Mouse (Mus musculus): ENCODE results near the gene Prpf18. TPM values are rescaled to one million over a fixed set of nuclear protein-coding genes. Genes with fewer than 3 reads are reported as not detected.

Gene Prpf18
- polyA plus RNA-seq (2014; fragmentation: Nextera tagmentation; extraction: Ambion mirVana): 29.6 and 34.4 TPM in 2 replicates

DNA sequence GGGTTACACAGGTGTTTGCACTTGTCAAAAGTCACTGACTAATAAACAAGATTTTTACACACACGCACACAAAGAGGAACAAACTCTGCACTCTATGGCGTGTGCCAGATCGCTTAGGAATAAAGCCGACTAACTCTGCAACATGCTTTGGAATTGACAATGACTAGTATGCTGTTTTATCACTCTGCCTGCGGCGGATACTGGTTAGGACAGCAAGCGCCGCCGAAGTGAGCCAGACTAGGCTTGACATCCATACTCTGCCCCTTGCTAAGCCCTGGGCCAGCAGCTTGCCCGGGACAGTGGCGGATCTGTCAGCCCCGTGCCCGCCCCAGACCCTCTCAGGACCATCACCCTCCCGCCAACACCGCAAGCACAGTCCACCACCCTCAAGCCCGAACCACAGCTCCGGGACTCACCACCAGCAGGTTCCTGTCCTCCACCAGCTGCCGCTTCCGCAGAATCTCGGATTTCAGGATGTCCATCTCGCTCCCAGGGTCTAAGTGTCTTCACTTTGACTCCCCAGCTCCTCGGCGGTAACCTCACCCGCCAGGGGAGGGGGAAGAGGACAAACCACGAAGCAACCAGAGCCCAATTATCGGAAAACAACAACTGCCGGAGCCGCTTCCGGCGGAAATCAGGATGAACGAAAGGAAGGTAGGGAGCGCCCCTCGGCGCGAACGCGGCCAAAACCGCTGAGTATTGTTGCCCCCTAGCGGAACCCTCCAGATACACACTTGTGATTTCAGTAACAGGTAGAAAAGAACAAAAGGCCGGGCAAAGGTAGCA lies at the start of gene Prpf18:
Gene Prpf18, minus strand, starts transcription at position 614 of the 786 bp plus-strand sequence.
- ATAC-seq (replicated peaks; ENCODE audit: insufficient number of reproducible peaks, low FRiP score, low TSS enrichment): peak; percentile 71
- Histone ChIP-seq H3K9ac (ENCODE audit: low read depth, low read length) (peak within 1 kb of the TSS; percentile 90), H3K4me2 (peak within 1 kb of the TSS; percentile 87), H3K27ac (ENCODE audit: low read depth, low read length) (peak within 1 kb of the TSS; percentile 42), H3K4me3 (ENCODE audit: low read depth, low read length) (peak within 1 kb of the TSS; percentile 94), H3K27me3 (ENCODE audit: control insufficient read depth, insufficient read depth, low read length) (no peaks in the 10 kb centered on the region), H3K4me1 (ENCODE audit: control insufficient read depth, insufficient read depth, low read length) (peaks cover 4% of the 10 kb centered on the region), H3K9me3 (replicated peaks; ENCODE audit: control insufficient read depth, low read length) (no peaks in the 10 kb centered on the region), H3K36me3 (ENCODE audit: control insufficient read depth, insufficient read depth, low read length) (no peaks in the 10 kb centered on the region; the same call in 1 of the 2 replicates)
- 2% methylated on average over 40 of the region's 40 CpGs for WGBS (ENCODE audit: insufficient replicate concordance)

- H3K27me3 ChIP-seq (ENCODE audit: control insufficient read depth, insufficient read depth, low read length): no peaks in the 10 kb centered on the region
- no peak overlapping the region for H3K4me2 ChIP-seq
- H3K9me3 ChIP-seq (replicated peaks; ENCODE audit: control insufficient read depth, low read length): no peaks in the 10 kb centered on the region
- WGBS (ENCODE audit: insufficient replicate concordance): 75% methylated on average over 3 of the region's 3 CpGs
- no peaks in the 10 kb centered on the region for H3K4me1 ChIP-seq (ENCODE audit: control insufficient read depth, insufficient read depth, low read length)
- H3K9ac ChIP-seq (ENCODE audit: low read depth, low read length): no peak overlapping the region
- no peaks in the 10 kb centered on the region for H3K36me3 ChIP-seq (ENCODE audit: control insufficient read depth, insufficient read depth, low read length)
- H3K27ac ChIP-seq (ENCODE audit: low read depth, low read length): no peak overlapping the region
- ATAC-seq (replicated peaks; ENCODE audit: insufficient number of reproducible peaks, low FRiP score, low TSS enrichment): no peak
- no peak overlapping the region for H3K4me3 ChIP-seq (ENCODE audit: low read depth, low read length)
Observed at GRCm38 (mm10) chr2:4679886-4680285, 28.0 kb upstream of the Prpf18 start.

- no peak for ATAC-seq (replicated peaks; ENCODE audit: insufficient number of reproducible peaks, low FRiP score, low TSS enrichment)
- Histone ChIP-seq H3K36me3 (ENCODE audit: control insufficient read depth, insufficient read depth, low read length) (no peaks in the 10 kb centered on the region), H3K4me1 (ENCODE audit: control insufficient read depth, insufficient read depth, low read length) (no peaks in the 10 kb centered on the region), H3K9ac (ENCODE audit: low read depth, low read length) (no peak overlapping the region), H3K27ac (ENCODE audit: low read depth, low read length) (no peak overlapping the region), H3K27me3 (ENCODE audit: control insufficient read depth, insufficient read depth, low read length) (no peaks in the 10 kb centered on the region), H3K9me3 (replicated peaks; ENCODE audit: control insufficient read depth, low read length) (no peaks in the 10 kb centered on the region), H3K4me3 (ENCODE audit: low read depth, low read length) (no peak overlapping the region), H3K4me2 (no peak overlapping the region)
- 85% methylated on average over 8 of the region's 8 CpGs for WGBS (ENCODE audit: insufficient replicate concordance)
Observed at GRCm38 (mm10) chr2:4671636-4672035, 19.7 kb upstream of the Prpf18 start.

GRCm38 (mm10) chr2:4669701-4670100 lies 17.8 kb upstream of the Prpf18 start:
- no peak overlapping the region for H3K4me2 ChIP-seq
- no peaks in the 10 kb centered on the region for H3K36me3 ChIP-seq (ENCODE audit: control insufficient read depth, insufficient read depth, low read length)
- ATAC-seq (replicated peaks; ENCODE audit: insufficient number of reproducible peaks, low FRiP score, low TSS enrichment): no peak
- no peak overlapping the region for H3K9ac ChIP-seq (ENCODE audit: low read depth, low read length)
- no peaks in the 10 kb centered on the region for H3K4me1 ChIP-seq (ENCODE audit: control insufficient read depth, insufficient read depth, low read length)
- 87% methylated on average over 8 of the region's 8 CpGs for WGBS (ENCODE audit: insufficient replicate concordance)
- H3K9me3 ChIP-seq (replicated peaks; ENCODE audit: control insufficient read depth, low read length): no peaks in the 10 kb centered on the region
- no peak overlapping the region for H3K27ac ChIP-seq (ENCODE audit: low read depth, low read length)
- no peak overlapping the region for H3K4me3 ChIP-seq (ENCODE audit: low read depth, low read length)
- no peaks in the 10 kb centered on the region for H3K27me3 ChIP-seq (ENCODE audit: control insufficient read depth, insufficient read depth, low read length)

- Histone ChIP-seq H3K9me3 (replicated peaks; ENCODE audit: control insufficient read depth, low read length) (no peaks in the 10 kb centered on the region), H3K9ac (ENCODE audit: low read depth, low read length) (no peak overlapping the region), H3K4me3 (ENCODE audit: low read depth, low read length) (no peak overlapping the region), H3K4me2 (no peak overlapping the region), H3K27me3 (ENCODE audit: control insufficient read depth, insufficient read depth, low read length) (no peaks in the 10 kb centered on the region), H3K27ac (ENCODE audit: low read depth, low read length) (no peak overlapping the region), H3K4me1 (ENCODE audit: control insufficient read depth, insufficient read depth, low read length) (no peaks in the 10 kb centered on the region), H3K36me3 (ENCODE audit: control insufficient read depth, insufficient read depth, low read length) (no peaks in the 10 kb centered on the region)
- 66% methylated on average over 2 of the region's 2 CpGs for WGBS (ENCODE audit: insufficient replicate concordance)
- no peak for ATAC-seq (replicated peaks; ENCODE audit: insufficient number of reproducible peaks, low FRiP score, low TSS enrichment)
Observed at GRCm38 (mm10) chr2:4668626-4669025, 16.7 kb upstream of the Prpf18 start.

DNA sequence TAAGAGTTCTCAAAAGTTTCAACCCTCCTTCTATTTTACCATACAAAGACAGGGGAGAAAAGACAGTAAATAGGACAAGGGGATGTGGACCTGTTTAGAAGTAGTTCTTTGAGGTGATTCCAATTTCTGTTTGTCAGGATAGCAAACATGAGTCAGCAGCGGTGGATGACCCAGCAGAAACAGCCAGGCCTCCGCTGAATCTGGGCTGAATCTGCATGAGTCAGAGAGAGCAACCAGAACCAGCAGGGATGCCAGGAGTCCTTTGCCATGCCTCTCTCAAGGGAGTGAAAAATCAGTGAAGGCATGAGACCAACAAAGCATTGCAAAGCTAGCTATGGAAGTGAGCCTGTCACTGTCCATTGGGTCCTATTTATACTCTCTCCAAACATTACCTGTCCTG lies 8.8 kb upstream of the Prpf18 start:
- Histone ChIP-seq H3K27me3 (ENCODE audit: control insufficient read depth, insufficient read depth, low read length) (no peaks in the 10 kb centered on the region), H3K36me3 (ENCODE audit: control insufficient read depth, insufficient read depth, low read length) (no peaks in the 10 kb centered on the region), H3K4me1 (ENCODE audit: control insufficient read depth, insufficient read depth, low read length) (no peaks in the 10 kb centered on the region), H3K9ac (ENCODE audit: low read depth, low read length) (no peak overlapping the region), H3K4me2 (no peak overlapping the region), H3K27ac (ENCODE audit: low read depth, low read length) (no peak overlapping the region), H3K9me3 (replicated peaks; ENCODE audit: control insufficient read depth, low read length) (no peaks in the 10 kb centered on the region), H3K4me3 (ENCODE audit: low read depth, low read length) (no peak overlapping the region)
- no peak for ATAC-seq (replicated peaks; ENCODE audit: insufficient number of reproducible peaks, low FRiP score, low TSS enrichment)
- WGBS (ENCODE audit: insufficient replicate concordance): 74% methylated on average over 2 of the region's 2 CpGs

GRCm38 (mm10) chr2:4649646-4650045 lies 2.3 kb downstream of the Prpf18 start:
- no peak for ATAC-seq (replicated peaks; ENCODE audit: insufficient number of reproducible peaks, low FRiP score, low TSS enrichment)

GRCm38 (mm10) chr2:4648094-4648493 lies 3.8 kb downstream of the Prpf18 start:
- Histone ChIP-seq H3K4me3 (ENCODE audit: low read depth, low read length) (no peak overlapping the region), H3K4me1 (ENCODE audit: control insufficient read depth, insufficient read depth, low read length) (peaks cover 4% of the 10 kb centered on the region), H3K27ac (ENCODE audit: low read depth, low read length) (no peak overlapping the region), H3K4me2 (no peak overlapping the region), H3K27me3 (ENCODE audit: control insufficient read depth, insufficient read depth, low read length) (no peaks in the 10 kb centered on the region), H3K36me3 (ENCODE audit: control insufficient read depth, insufficient read depth, low read length) (peaks cover 17% of the 10 kb centered on the region), H3K9ac (ENCODE audit: low read depth, low read length) (no peak overlapping the region), H3K9me3 (replicated peaks; ENCODE audit: control insufficient read depth, low read length) (no peaks in the 10 kb centered on the region)
- no peak for ATAC-seq (replicated peaks; ENCODE audit: insufficient number of reproducible peaks, low FRiP score, low TSS enrichment)
- WGBS (ENCODE audit: insufficient replicate concordance): 91% methylated on average over 4 of the region's 4 CpGs

More at GRCm38 (mm10) chr2:4649646-4650045, 2.3 kb downstream of the Prpf18 start:
- no peak overlapping the region for H3K9ac ChIP-seq (ENCODE audit: low read depth, low read length)
- no peak overlapping the region for H3K27ac ChIP-seq (ENCODE audit: low read depth, low read length)
- no peak overlapping the region for H3K4me3 ChIP-seq (ENCODE audit: low read depth, low read length)
- H3K4me1 ChIP-seq (ENCODE audit: control insufficient read depth, insufficient read depth, low read length): peaks cover 4% of the 10 kb centered on the region
- no peaks in the 10 kb centered on the region for H3K9me3 ChIP-seq (replicated peaks; ENCODE audit: control insufficient read depth, low read length)
- peaks cover 8% of the 10 kb centered on the region for H3K36me3 ChIP-seq (ENCODE audit: control insufficient read depth, insufficient read depth, low read length)
- 94% methylated on average over 2 of the region's 2 CpGs for WGBS (ENCODE audit: insufficient replicate concordance)
- no peak overlapping the region for H3K4me2 ChIP-seq
- H3K27me3 ChIP-seq (ENCODE audit: control insufficient read depth, insufficient read depth, low read length): no peaks in the 10 kb centered on the region

GRCm38 (mm10) chr2:4645066-4645465 lies 6.8 kb downstream of the Prpf18 start:
- Histone ChIP-seq H3K4me1 (ENCODE audit: control insufficient read depth, insufficient read depth, low read length) (no peaks in the 10 kb centered on the region), H3K27ac (ENCODE audit: low read depth, low read length) (no peak overlapping the region), H3K36me3 (ENCODE audit: control insufficient read depth, insufficient read depth, low read length) (peaks cover 24% of the 10 kb centered on the region), H3K9ac (ENCODE audit: low read depth, low read length) (no peak overlapping the region), H3K4me3 (ENCODE audit: low read depth, low read length) (no peak overlapping the region), H3K9me3 (replicated peaks; ENCODE audit: control insufficient read depth, low read length) (no peaks in the 10 kb centered on the region), H3K27me3 (ENCODE audit: control insufficient read depth, insufficient read depth, low read length) (no peaks in the 10 kb centered on the region), H3K4me2 (no peak overlapping the region)
- WGBS (ENCODE audit: insufficient replicate concordance): 79% methylated on average over 4 of the region's 4 CpGs
- ATAC-seq (replicated peaks; ENCODE audit: insufficient number of reproducible peaks, low FRiP score, low TSS enrichment): no peak
